Mouse (Mus musculus) bone marrow macrophage, adult 2 months (primary cell): ENCODE results near the gene Msi2.

Source experiments
- CTCF ChIP-seq: IDR thresholded peaks from 2 replicates; pipeline ENCODE4 v1.5.1; 2012; ENCODE audit warnings: low read depth, mild to moderate bottlenecking, low read length, moderate library complexity
- POLR2A ChIP-seq: IDR thresholded peaks from 2 replicates; pipeline ENCODE4 v1.6.1; 2012; ENCODE audit warnings: mild to moderate bottlenecking, low read depth, low read length, borderline replicate concordance

GRCm38 (mm10) chr11:88462789-88463188, 255.5 kb downstream of the Msi2 start:
- no peak for TF ChIP-seq POLR2A
- TF ChIP-seq CTCF = no peak
